Mouse (Mus musculus): ENCODE data around the gene Cenpv. TPM values are rescaled to one million over a fixed set of nuclear protein-coding genes. Genes with fewer than 3 reads are reported as not detected.

Gene Cenpv
- total and polyA plus RNA-seq, 3 experiments, result 149 to 2,878 (median 178) TPM

DNA sequence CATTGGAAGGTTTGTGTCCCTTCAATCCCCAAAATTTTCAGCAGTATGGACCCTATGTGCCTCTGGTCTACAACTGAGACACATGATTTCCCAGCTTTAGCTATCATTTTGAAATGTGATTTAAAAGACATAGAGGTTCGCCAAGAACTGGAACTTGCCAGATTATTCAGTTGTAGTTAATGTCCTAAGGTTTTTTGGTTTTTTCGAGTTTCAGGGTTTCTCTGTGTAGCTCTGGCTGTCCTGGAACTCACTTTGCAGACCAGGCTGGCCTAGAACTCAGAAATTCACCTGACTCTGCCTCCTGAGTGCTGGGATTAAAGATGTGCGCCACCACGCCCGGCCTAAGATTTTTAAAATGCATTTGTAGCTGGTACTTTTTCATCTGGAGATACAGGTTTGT lies 14.6 kb upstream of the Cenpv start:
- DNase-seq (ENCODE audit: low read depth, low spot score), result no peak
- Histone ChIP-seq H3K36me3 (ENCODE audit: control insufficient read depth in 1 of 2, insufficient read depth in 2 of 2, low read length in 2 of 2) (peaks cover 10 to 23% of the 10 kb centered on the region in 2 experiments), H3K9ac (ENCODE audit: control insufficient read depth, low read depth, low read length, poor library complexity, severe bottlenecking) (peak overlapping the region; percentile 66), H3K27ac (ENCODE audit: control insufficient read depth, low read depth, low read length) (no peak overlapping the region), H3K27me3 (ENCODE audit: control insufficient read depth in 1 of 2, insufficient read depth in 2 of 2, low read length in 2 of 2) (no peaks in the 10 kb centered on the region), H3K9me3 (replicated peaks; ENCODE audit: insufficient read depth, low read length) (no peaks in the 10 kb centered on the region), H3K4me1 (ENCODE audit: control insufficient read depth in 1 of 2, insufficient read depth in 2 of 2, low read length in 2 of 2) (peaks cover 0 to 16% of the 10 kb centered on the region in 2 experiments; a peak in 3 of 4 replicates), H3K4me3 (ENCODE audit: control insufficient read depth in 1 of 2, insufficient read depth in 1 of 2, low read depth in 2 of 2, low read length in 2 of 2) (peak overlapping the region; percentile 58 to 73), H3K79me2 (ENCODE audit: control insufficient read depth, insufficient read depth, low read length, poor library complexity) (peaks cover 27% of the 10 kb centered on the region)
- TF ChIP-seq MAFK (IDR thresholded peaks at IDR 0.05; ENCODE audit: borderline replicate concordance, low read depth, low read length) (0 out of 2 replicates have a peak, but pooled peaks have one; percentile 3), ZMIZ1 (IDR thresholded peaks at IDR 0.05; ENCODE audit: low read depth, low read length) (no peak), KAT2A (conservative IDR thresholded peaks at IDR 0.05; ENCODE audit: low read depth, low read length) (no peak), JUND (IDR thresholded peaks at IDR 0.05; ENCODE audit: low read depth, low read length) (no peak), TBP (IDR thresholded peaks at IDR 0.05; ENCODE audit: low read depth, low read length) (no peak), ZKSCAN1 (IDR thresholded peaks at IDR 0.05; ENCODE audit: low read depth, low read length) (0 out of 2 replicates have a peak, but pooled peaks have one; percentile 10), SIN3A (IDR thresholded peaks at IDR 0.05; ENCODE audit: low read length) (peak; percentile 18; the same call in 1 of the 2 replicates), EP300 (IDR thresholded peaks at IDR 0.05; ENCODE audit: low read depth in 1 of 2, low read length in 2 of 2) (0 out of 4 replicates have a peak, but pooled peaks of 1 of the 2 experiments have one; percentile 3), TCF12 (IDR thresholded peaks at IDR 0.05; ENCODE audit: low read depth, low read length) (no peak), CHD1 (IDR thresholded peaks at IDR 0.05; ENCODE audit: low read depth, low read length) (peak; percentile 69; the same call in 1 of the 2 replicates)

DNA sequence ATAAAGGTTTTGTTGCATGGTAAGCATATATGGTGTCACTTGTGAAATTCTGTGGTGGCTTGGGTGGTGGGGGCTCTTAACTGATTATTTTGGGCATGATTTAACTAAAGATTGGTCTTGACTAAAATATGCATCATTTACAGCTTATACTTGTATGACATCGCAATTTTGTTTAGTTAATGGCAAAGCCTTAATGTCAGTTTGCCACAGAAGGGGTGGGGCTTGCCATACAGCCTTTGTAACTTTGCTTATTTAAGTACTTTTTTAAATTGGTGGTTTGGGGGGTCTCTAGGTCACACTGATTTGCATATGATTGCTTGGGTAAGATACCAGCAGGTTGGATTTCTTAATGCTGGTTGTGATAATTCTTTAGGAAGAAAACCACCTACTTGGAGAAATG lies 14.1 kb upstream of the Cenpv start:
- Histone ChIP-seq H3K27ac (ENCODE audit: control insufficient read depth, low read depth, low read length) (no peak overlapping the region), H3K79me2 (ENCODE audit: control insufficient read depth, insufficient read depth, low read length, poor library complexity) (peaks cover 27% of the 10 kb centered on the region), H3K9me3 (replicated peaks; ENCODE audit: insufficient read depth, low read length) (no peaks in the 10 kb centered on the region), H3K4me1 (ENCODE audit: control insufficient read depth in 1 of 2, insufficient read depth in 2 of 2, low read length in 2 of 2) (peaks cover 0 to 14% of the 10 kb centered on the region in 2 experiments; a peak in 3 of 4 replicates), H3K27me3 (ENCODE audit: control insufficient read depth in 1 of 2, insufficient read depth in 2 of 2, low read length in 2 of 2) (no peaks in the 10 kb centered on the region), H3K36me3 (ENCODE audit: control insufficient read depth in 1 of 2, insufficient read depth in 2 of 2, low read length in 2 of 2) (peaks cover 10 to 23% of the 10 kb centered on the region in 2 experiments), H3K9ac (ENCODE audit: control insufficient read depth, low read depth, low read length, poor library complexity, severe bottlenecking) (peak overlapping the region; percentile 66), H3K4me3 (ENCODE audit: control insufficient read depth in 1 of 2, insufficient read depth in 1 of 2, low read depth in 2 of 2, low read length in 2 of 2) (peak overlapping the region; percentile 58 to 73)
- TF ChIP-seq JUND (IDR thresholded peaks at IDR 0.05; ENCODE audit: low read depth, low read length), result no peak
- TF ChIP-seq CTCF (IDR thresholded peaks at IDR 0.05 in 2 of 3, conservative IDR thresholded peaks at IDR 0.05 in 1 of 3; ENCODE audit: control insufficient read depth in 1 of 3, insufficient read depth in 1 of 3, low read depth in 2 of 3, low read length in 3 of 3, poor library complexity in 1 of 3, severe bottlenecking in 1 of 3), result no peak
- TF ChIP-seq USF2 (IDR thresholded peaks at IDR 0.05; ENCODE audit: borderline replicate concordance in 1 of 2, insufficient read depth in 1 of 2, low read depth in 1 of 2, low read length in 2 of 2), result no peak
- TF ChIP-seq RCOR1 (IDR thresholded peaks at IDR 0.05; ENCODE audit: low read depth, low read length), result no peak
- no peak for TF ChIP-seq SMC3 (IDR thresholded peaks at IDR 0.05; ENCODE audit: low read depth, low read length)
- DNase-seq (ENCODE audit: low read depth, low spot score), result peak; percentile 55

Measured in MEL (cell line).